Mouse (Mus musculus): ENCODE measurements around the gene Ptma.

- no peak for TF ChIP-seq CTCF (IDR thresholded peaks at IDR 0.05; ENCODE audit: low read depth, low read length)
- peak; percentile 31 for TF ChIP-seq POLR2A (IDR thresholded peaks at IDR 0.05; ENCODE audit: insufficient read depth, low read length)
Observed at GRCm38 (mm10) chr1:86526116-86526788, at the start of gene Ptma.
